Mouse (Mus musculus) brain, adult 2 months (tissue): ENCODE results near the gene Rgs9.

Source experiments
- DNase-seq: peaks from one replicate; pipeline ENCODE4 v3.0.0; 2011; ENCODE audit warnings: low read depth, low spot score

Gene Rgs9

GRCm38 (mm10) chr11:109240126-109240525, 57.8 kb downstream of the Rgs9 start:
- DNase-seq, result no peak

- no peak for DNase-seq
Observed at GRCm38 (mm10) chr11:109238671-109239070, 59.3 kb downstream of the Rgs9 start.

GRCm38 (mm10) chr11:109237796-109238195, 60.1 kb downstream of the Rgs9 start:
- DNase-seq, result no peak

- no peak for DNase-seq
Observed at GRCm38 (mm10) chr11:109233627-109234026, 64.3 kb downstream of the Rgs9 start.

GRCm38 (mm10) chr11:109232811-109233210, 65.1 kb downstream of the Rgs9 start:
- DNase-seq, result no peak

- DNase-seq, result no peak
Observed at GRCm38 (mm10) chr11:109227139-109227538, 70.8 kb downstream of the Rgs9 start.

GRCm38 (mm10) chr11:109221209-109222007, 76.5 kb downstream of the Rgs9 start:
- DNase-seq, result peak; percentile 60

GRCm38 (mm10) chr11:109218722-109219430, 79.1 kb downstream of the Rgs9 start:
- no peak for DNase-seq

GRCm38 (mm10) chr11:109217827-109218536, 79.9 kb downstream of the Rgs9 start:
- peak; percentile 61 for DNase-seq

- peak; percentile 29 for DNase-seq
Observed at GRCm38 (mm10) chr11:109210772-109211171, 87.2 kb downstream of the Rgs9 start.

- DNase-seq, result no peak
Observed at GRCm38 (mm10) chr11:109210341-109210740, 87.6 kb downstream of the Rgs9 start.

- DNase-seq, result no peak
Observed at GRCm38 (mm10) chr11:109206732-109207131, 91.2 kb downstream of the Rgs9 start.

- DNase-seq, result no peak
Observed at GRCm38 (mm10) chr11:109206028-109206427, 91.9 kb downstream of the Rgs9 start.

- DNase-seq, result no peak
Observed at GRCm38 (mm10) chr11:109199612-109200293, 98.2 kb downstream of the Rgs9 start.

GRCm38 (mm10) chr11:109192673-109193557, 105.0 kb downstream of the Rgs9 start:
- peak; percentile 86 for DNase-seq

GRCm38 (mm10) chr11:109188235-109188634, 109.7 kb downstream of the Rgs9 start:
- DNase-seq, result no peak

- peak; percentile 65 for DNase-seq
Observed at GRCm38 (mm10) chr11:109187631-109188184, 110.2 kb downstream of the Rgs9 start.

GRCm38 (mm10) chr11:109181118-109181517, 116.8 kb downstream of the Rgs9 start:
- no peak for DNase-seq

- DNase-seq, result no peak
Observed at GRCm38 (mm10) chr11:109180290-109180689, 117.6 kb downstream of the Rgs9 start.

- peak; percentile 89 for DNase-seq
Observed at GRCm38 (mm10) chr11:109178788-109179518, 119.0 kb downstream of the Rgs9 start.
